Mouse (Mus musculus): ENCODE results near the gene Mup9. TPM values are rescaled to one million over a fixed set of nuclear protein-coding genes. Genes with fewer than 3 reads are reported as not detected.
"Not testable (repeated sequence)": the region's sequence is repeated elsewhere in the genome, so short reads cannot be mapped to it uniquely, and the experiment has no call there.

The Mup9 gene
- not detected in 2 replicates for polyA plus RNA-seq (2016; fragmentation: Nextera tagmentation; extraction: Ambion mirVana)

DNA sequence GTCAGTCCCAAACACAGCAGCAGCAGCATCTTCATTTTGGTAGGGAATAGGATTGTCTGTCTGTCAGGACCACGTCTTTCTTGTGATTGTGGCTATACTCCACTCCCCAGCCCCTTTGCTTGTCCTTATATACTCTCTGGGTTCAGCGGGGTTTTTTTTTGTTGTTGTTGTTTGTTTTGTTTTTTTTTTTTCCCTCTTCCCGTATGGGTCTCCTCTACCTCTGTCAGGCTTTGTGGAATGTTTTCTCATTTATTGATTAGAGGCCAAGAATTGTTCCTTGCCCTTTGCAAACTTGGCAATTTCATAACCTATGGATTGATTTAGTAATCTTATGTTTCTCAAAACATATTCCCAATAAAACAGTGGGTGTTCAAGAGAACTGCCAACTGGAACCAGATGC is at the start of gene Mup9:
Mup9 (minus strand) TSS at position 101 of the 400 bp plus-strand sequence.
- not testable (repeated sequence) for H3K27ac ChIP-seq; H3K36me3 ChIP-seq (replicated peaks); H3K9ac ChIP-seq; H3K9me3 ChIP-seq; ATAC-seq (ENCODE audit: low FRiP score); H3K4me3 ChIP-seq (replicated peaks); H3K27me3 ChIP-seq; H3K4me2 ChIP-seq; H3K4me1 ChIP-seq
- 80% methylated on average over 3 of the region's 3 CpGs for WGBS

Other genes starting within 250 kb of the Mup9 start
- gene Mup8, start 199.4 kb downstream of the Mup9 start, polyA plus RNA-seq (2016; fragmentation: Nextera tagmentation; extraction: Ambion mirVana) = not detected in 2 replicates
- not detected in 2 replicates for gene Mup1, start 80.0 kb upstream of the Mup9 start, polyA plus RNA-seq (2016; fragmentation: Nextera tagmentation; extraction: Ambion mirVana)
- gene Mup10, start 160.2 kb upstream of the Mup9 start, polyA plus RNA-seq (2016; fragmentation: Nextera tagmentation; extraction: Ambion mirVana) = not detected in 2 replicates
- gene Mup11, start 240.5 kb upstream of the Mup9 start, polyA plus RNA-seq (2016; fragmentation: Nextera tagmentation; extraction: Ambion mirVana) = not detected in 2 replicates